Mouse (Mus musculus): ENCODE data around the gene Zfp354a. TPM values are rescaled to one million over a fixed set of nuclear protein-coding genes. Genes with fewer than 3 reads are reported as not detected.

The Zfp354a gene
- not detected for total RNA-seq (2023)

GRCm38 (mm10) chr11:51059151-51059571 is at the start of gene Zfp354a:
Gene Zfp354a (plus strand): TSS chr11:51059257.

GRCm38 (mm10) chr11:51013936-51014335 is 45.1 kb upstream of the Zfp354a start, which contains the start of gene Olfr54:
Gene Olfr54 (plus strand): TSS chr11:51014236.

GRCm38 (mm10) chr11:51047809-51048208 is 11.2 kb upstream of the Zfp354a start, which contains the start of gene Olfr1375:
Gene Olfr1375 (plus strand): TSS chr11:51048109.

Other genes starting within 250 kb of the Zfp354a start
- gene Zfp354c, start 231.5 kb upstream of the Zfp354a start, total RNA-seq (2023): 1 to 10 TPM in 1 of 2 experiments, under 1 TPM in 1; 0.20 to 1.9 TPM
- gene Zfp879, start 217.7 kb upstream of the Zfp354a start, total RNA-seq (2023): under 1 TPM in 1 of 2 experiments, not detected in 1; 0.22 TPM
- gene Grm6, start 208.6 kb upstream of the Zfp354a start, total RNA-seq (2023): under 1 TPM; 0.66 to 0.71 TPM
- not detected for gene Zfp454, start 171.6 kb upstream of the Zfp354a start, total RNA-seq (2023)
- not detected for gene Zfp2, start 143.1 kb upstream of the Zfp354a start, total RNA-seq (2023)
- not detected for gene Zfp354b, start 127.6 kb upstream of the Zfp354a start, total RNA-seq (2023)
- not detected for gene 4933414I15Rik, start 115.5 kb upstream of the Zfp354a start, total RNA-seq (2023)
- gene Prop1, start 105.5 kb upstream of the Zfp354a start, total RNA-seq (2023): not detected
- not detected for gene Olfr1378, start 92.7 kb upstream of the Zfp354a start, total RNA-seq (2023)
- not detected for gene Olfr1377, start 77.3 kb upstream of the Zfp354a start, total RNA-seq (2023)
- not detected for gene Olfr51, start 55.7 kb upstream of the Zfp354a start, total RNA-seq (2023)
- gene Olfr54, start 45.0 kb upstream of the Zfp354a start, total RNA-seq (2023): not detected
- not detected for gene Olfr1375, start 11.1 kb upstream of the Zfp354a start, total RNA-seq (2023)
- gene Gm12569, start 161.2 kb downstream of the Zfp354a start, total RNA-seq (2023): not detected
- gene Clk4, start 202.5 kb downstream of the Zfp354a start, total RNA-seq (2023): 100 to 1,000 TPM; 151 to 164 TPM
- gene BC049762, start 203.8 kb downstream of the Zfp354a start, total RNA-seq (2023): under 1 TPM; 0.56 to 0.77 TPM
- gene Col23a1, start 230.7 kb downstream of the Zfp354a start, total RNA-seq (2023): 1 to 10 TPM in 1 of 2 experiments, under 1 TPM in 1; 0.91 to 1.1 TPM